Mouse (Mus musculus) spleen, adult 2 months (tissue): Measurements from ENCODE around the gene Ddx39.

Experiments used
- CTCF ChIP-seq: fragments of 200-500 bp; IDR thresholded peaks from 2 replicates; pipeline ENCODE4 v1.5.1; 2011; ENCODE audit warnings: mild to moderate bottlenecking, inconsistent platforms; ENCODE audit not compliant: insufficient read depth, insufficient read length, insufficient replicate concordance; ENCODE audit errors: extremely low read depth
- POLR2A ChIP-seq: fragments of 200-500 bp; IDR thresholded peaks from 2 replicates; pipeline ENCODE4 v1.6.1; 2011; ENCODE audit warnings: low read depth, low read length, inconsistent platforms

DNA sequence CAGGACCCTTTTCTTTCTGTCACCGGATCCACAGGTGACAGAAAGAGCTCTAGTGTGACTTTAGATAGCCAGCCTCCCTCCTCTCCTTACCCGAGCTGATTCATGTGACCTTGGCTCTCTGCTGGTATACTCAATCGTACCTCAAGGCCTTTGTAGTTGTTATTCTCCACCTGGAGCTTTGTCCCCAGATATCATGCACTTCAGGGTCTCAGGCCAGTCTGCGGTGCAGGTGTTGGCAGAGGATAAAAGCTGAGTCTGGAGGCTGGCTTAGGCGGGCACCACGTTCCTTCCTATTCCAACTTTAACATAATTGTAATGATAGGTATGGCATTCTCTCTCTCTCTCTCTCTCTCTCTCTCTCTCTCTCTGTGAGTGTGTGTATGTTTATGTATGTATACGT, 54.7 kb downstream of the Ddx39 start:
- TF ChIP-seq POLR2A, result no peak
- no peak for TF ChIP-seq CTCF
